Mouse (Mus musculus) heart, embryonic 16.5 days (tissue): ENCODE measurements around the gene Emx1. TPM values are rescaled to one million over a fixed set of nuclear protein-coding genes. Genes with fewer than 3 reads are reported as not detected.

ENCODE experiments used
- ATAC-seq: fragments of 200-750 bp; cut with Nextera tagmentation; replicated peaks from 2 replicates; pipeline ENCODE4 v1.8.0; 2017; ENCODE audit warnings: moderate number of reproducible peaks; ENCODE audit not compliant: insufficient read depth, low FRiP score; ENCODE audit errors: extremely low read depth
- H3K27ac ChIP-seq: fragments of 300-500 bp; sonication (generic); 2 replicates; pipeline ENCODE4 v1.5.1; 2014; ENCODE audit warnings: mild to moderate bottlenecking, low read length, control low read depth, moderate library complexity
- H3K27me3 ChIP-seq: fragments of 300-500 bp; sonication (generic); 2 replicates; pipeline ENCODE4 v1.6.1; 2014; ENCODE audit warnings: low read length, mixed read lengths; ENCODE audit not compliant: control insufficient read depth, insufficient read depth
- H3K36me3 ChIP-seq: fragments of 300-500 bp; sonication (generic); 2 replicates; pipeline ENCODE4 v1.6.1; 2014; ENCODE audit not compliant: control insufficient read depth, insufficient read depth
- H3K4me1 ChIP-seq: fragments of 300-500 bp; sonication (generic); 2 replicates; pipeline ENCODE4 v1.6.1; 2014; ENCODE audit warnings: low read length, mixed read lengths; ENCODE audit not compliant: control insufficient read depth, insufficient read depth
- H3K4me2 ChIP-seq: fragments of 300-500 bp; sonication (generic); 2 replicates; pipeline ENCODE4 v1.6.1; 2014; ENCODE audit warnings: low read depth, mild to moderate bottlenecking, control low read depth, low read length
- H3K4me3 ChIP-seq: fragments of 300-500 bp; sonication (generic); 2 replicates; pipeline ENCODE4 v1.5.1; 2014; ENCODE audit warnings: mild to moderate bottlenecking, control low read depth, low read length
- H3K9ac ChIP-seq: fragments of 300-500 bp; sonication (generic); 2 replicates; pipeline ENCODE4 v1.6.1; 2014; ENCODE audit warnings: low read length, control low read depth
- H3K9me3 ChIP-seq: fragments of 300-500 bp; sonication (generic); replicated peaks from 2 replicates; pipeline ENCODE4 v1.6.1; 2016; ENCODE audit warnings: low read length; ENCODE audit not compliant: control insufficient read depth
- WGBS: fragments of 180-500 bp; shearing (Covaris S2); extraction: QIAGEN DNeasy Blood & Tissue Kit; methylation state at CpG from one replicate; pipeline ENCODE4 v1.1.7; 2014; 5-methylcytosine and 5-hydroxymethylcytosine counted together
- polyA plus RNA-seq: library from polyadenylated mRNA; unstranded; fragments of >200 nt; fragmentation: Nextera tagmentation; extraction: Ambion mirVana; gene quantifications from 2 replicates; pipeline ENCODE4 v1.2.1, GENCODE M21; 2015

The Emx1 gene
- polyA plus RNA-seq, 1 experiment from 2014 or later, result not detected

- no peak for ATAC-seq
- Histone ChIP-seq H3K27me3 (peaks cover 74% of the 10 kb centered on the region), H3K36me3 (no peaks in the 10 kb centered on the region), H3K9me3 (0 out of 2 replicates have a peak, but pooled peaks cover under 1% of the 10 kb centered on the region), H3K27ac (no peak overlapping the region), H3K4me3 (no peak overlapping the region), H3K4me1 (peaks cover 16% of the 10 kb centered on the region), H3K4me2 (no peak overlapping the region), H3K9ac (no peak overlapping the region)
- 3% methylated on average over 15 of the region's 15 CpGs for WGBS
Observed at GRCm38 (mm10) chr6:85186744-85187059, 536 bp upstream of the Emx1 start.

GRCm38 (mm10) chr6:85188256-85189110, 1.2 kb downstream of the Emx1 start:
- Histone ChIP-seq H3K9ac (no peak overlapping the region), H3K9me3 (no peaks in the 10 kb centered on the region), H3K4me1 (peaks cover 16% of the 10 kb centered on the region), H3K27me3 (peaks cover 84% of the 10 kb centered on the region), H3K27ac (no peak overlapping the region), H3K4me2 (peak overlapping the region; percentile 68), H3K4me3 (peak overlapping the region; percentile 47), H3K36me3 (no peaks in the 10 kb centered on the region)
- WGBS, result 2% methylated on average over 39 of the region's 39 CpGs
- no peak for ATAC-seq

GRCm38 (mm10) chr6:85189361-85189760, 2.1 kb downstream of the Emx1 start:
- H3K36me3 ChIP-seq, result no peaks in the 10 kb centered on the region
- H3K9ac ChIP-seq, result no peak overlapping the region
- no peak overlapping the region for H3K27ac ChIP-seq
- peaks cover 16% of the 10 kb centered on the region for H3K4me1 ChIP-seq
- H3K4me3 ChIP-seq, result no peak overlapping the region; the same call in 1 of the 2 replicates
- no peaks in the 10 kb centered on the region for H3K9me3 ChIP-seq
- H3K27me3 ChIP-seq, result peaks cover 85% of the 10 kb centered on the region
- WGBS, result 10% methylated on average over 14 of the region's 14 CpGs
- no peak overlapping the region for H3K4me2 ChIP-seq
- ATAC-seq, result no peak

GRCm38 (mm10) chr6:85189911-85190591, 2.8 kb downstream of the Emx1 start:
- H3K9me3 ChIP-seq, result no peaks in the 10 kb centered on the region
- H3K4me3 ChIP-seq, result peak overlapping the region; percentile 44
- H3K4me1 ChIP-seq, result peaks cover 16% of the 10 kb centered on the region
- H3K9ac ChIP-seq, result no peak overlapping the region
- H3K27ac ChIP-seq, result no peak overlapping the region
- H3K27me3 ChIP-seq, result peaks cover 88% of the 10 kb centered on the region
- WGBS, result under 1% methylated on average over 52 of the region's 52 CpGs
- ATAC-seq, result no peak
- no peaks in the 10 kb centered on the region for H3K36me3 ChIP-seq
- peak overlapping the region; percentile 63 for H3K4me2 ChIP-seq

GRCm38 (mm10) chr6:85190671-85191070, 3.4 kb downstream of the Emx1 start:
- Histone ChIP-seq H3K9me3 (no peaks in the 10 kb centered on the region), H3K4me2 (peak overlapping the region; percentile 63), H3K4me3 (peak overlapping the region; percentile 44), H3K27ac (no peak overlapping the region), H3K9ac (no peak overlapping the region), H3K36me3 (no peaks in the 10 kb centered on the region), H3K4me1 (peaks cover 16% of the 10 kb centered on the region), H3K27me3 (peaks cover 89% of the 10 kb centered on the region)
- ATAC-seq, result no peak
- WGBS, result 2% methylated on average over 13 of the region's 13 CpGs

- H3K9me3 ChIP-seq, result no peaks in the 10 kb centered on the region
- H3K36me3 ChIP-seq, result no peaks in the 10 kb centered on the region
- peaks cover 82% of the 10 kb centered on the region for H3K27me3 ChIP-seq
- WGBS, result 29% methylated on average over 9 of the region's 9 CpGs
- no peak overlapping the region for H3K4me2 ChIP-seq
- H3K4me3 ChIP-seq, result no peak overlapping the region
- no peak overlapping the region for H3K27ac ChIP-seq
- no peak for ATAC-seq
- H3K9ac ChIP-seq, result no peak overlapping the region
- H3K4me1 ChIP-seq, result peaks cover 16% of the 10 kb centered on the region
Observed at GRCm38 (mm10) chr6:85191751-85192440, 4.7 kb downstream of the Emx1 start.

- WGBS, result 10% methylated on average over 29 of the region's 29 CpGs
- Histone ChIP-seq H3K4me1 (peaks cover 3% of the 10 kb centered on the region; the same call in 1 of the 2 replicates), H3K4me3 (no peak overlapping the region), H3K36me3 (no peaks in the 10 kb centered on the region), H3K27ac (no peak overlapping the region), H3K4me2 (no peak overlapping the region), H3K9me3 (no peaks in the 10 kb centered on the region), H3K27me3 (peaks cover 65% of the 10 kb centered on the region), H3K9ac (no peak overlapping the region)
- no peak for ATAC-seq
Observed at GRCm38 (mm10) chr6:85193381-85194318, 6.4 kb downstream of the Emx1 start.

GRCm38 (mm10) chr6:85197951-85198350, 10.7 kb downstream of the Emx1 start:
- H3K27me3 ChIP-seq, result peaks cover 28% of the 10 kb centered on the region
- H3K9ac ChIP-seq, result no peak overlapping the region
- ATAC-seq, result no peak
- H3K4me2 ChIP-seq, result no peak overlapping the region
- 25% methylated on average over 2 of the region's 2 CpGs for WGBS
- H3K4me1 ChIP-seq, result no peaks in the 10 kb centered on the region
- no peaks in the 10 kb centered on the region for H3K36me3 ChIP-seq
- no peaks in the 10 kb centered on the region for H3K9me3 ChIP-seq
- H3K4me3 ChIP-seq, result no peak overlapping the region
- H3K27ac ChIP-seq, result no peak overlapping the region
